Mouse (Mus musculus) heart, postnatal 36 days (tissue): ENCODE measurements at regions not wholly inside any gene's neighbourhood (a gene's known extent, or its start where the extent isn't known, plus 50 kb on each side); places are given as distances from the start of the nearest gene placed in this dataset.

Experiments used
- DNase-seq, 2 experiments: peaks; one replicate each; pipeline ENCODE4 v3.0.0; 2021 to 2022
- intact Hi-C: fragments of 180-260 bp; cut with DNase I; formaldehyde crosslinking; loops from one replicate; pipeline ENCODE4 v1.15.1; 2025

DNA sequence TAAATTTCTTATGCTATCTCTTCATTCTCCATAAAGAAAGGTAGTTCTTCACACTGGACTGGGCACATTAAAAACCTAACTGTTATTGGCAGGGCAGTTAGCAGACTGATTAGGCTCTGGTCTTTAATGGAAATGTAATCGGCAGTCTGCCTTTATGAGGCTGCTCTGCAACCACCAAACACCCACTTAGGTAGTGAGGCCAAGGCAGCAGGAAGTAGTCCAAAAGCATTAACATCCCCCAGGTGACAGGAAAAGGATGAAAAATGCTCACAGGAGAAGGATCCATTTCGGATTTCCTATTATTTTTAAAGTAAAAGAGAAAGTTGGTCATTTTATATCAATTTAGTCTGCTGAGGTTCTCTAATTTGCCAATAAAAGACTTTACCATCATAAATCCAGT is 528.9 kb upstream of the Dppa4 start:
- intact Hi-C loops = no loop called here
- DNase-seq = no peak

DNA sequence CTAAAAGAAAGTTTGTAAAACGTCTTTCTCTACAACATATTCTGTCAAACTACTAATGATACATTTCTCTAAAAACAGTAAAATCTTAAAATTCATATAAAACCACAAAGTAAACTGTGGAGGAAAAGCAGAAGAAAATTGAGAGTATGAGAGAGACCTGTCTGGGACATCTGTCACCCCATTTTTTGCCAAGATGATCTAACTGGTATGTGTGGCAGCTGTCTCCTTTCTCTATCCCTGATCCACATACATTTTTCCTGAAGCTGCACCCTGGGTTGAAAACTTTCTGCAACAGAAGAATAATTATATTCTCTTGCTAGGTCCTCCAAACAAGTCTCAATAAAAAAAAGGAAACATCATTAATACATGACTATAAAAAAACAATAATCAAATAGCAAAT is 525.2 kb upstream of the Dppa4 start:
- no peak for DNase-seq
- intact Hi-C loops = no loop called here

- intact Hi-C loops = no loop called here
- peak in 1 of 2 experiments; percentile 2 for DNase-seq
These were observed 517.8 kb upstream of the Dppa4 start for GRCm38 (mm10) chr16:47765742-47766141.

GRCm38 (mm10) chr16:47788515-47788914 is 495.0 kb upstream of the Dppa4 start:
- intact Hi-C loops = no loop called here
- DNase-seq = no peak

- intact Hi-C loops = no loop called here
- DNase-seq = no peak
These were observed 492.9 kb upstream of the Dppa4 start for GRCm38 (mm10) chr16:47790666-47791065.

DNA sequence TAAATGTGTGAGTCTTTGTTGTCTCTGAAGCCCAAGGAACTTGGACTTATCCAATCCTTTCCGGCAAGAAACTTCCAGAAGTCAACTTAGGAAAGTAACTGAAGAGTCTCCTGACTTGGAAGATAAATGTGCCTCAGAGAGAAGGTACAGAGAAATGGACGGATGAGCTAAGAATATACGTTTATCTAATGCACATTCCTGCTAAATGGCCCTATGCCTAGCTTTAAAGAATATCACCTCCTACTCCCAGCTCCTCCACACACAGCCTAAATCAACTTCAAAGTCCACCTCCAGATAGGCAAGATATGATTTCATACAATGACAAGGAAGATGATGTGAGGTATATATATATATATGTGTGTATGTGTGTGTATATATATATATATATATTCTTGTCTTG is 492.1 kb upstream of the Dppa4 start:
- intact Hi-C loops = no loop called here
- DNase-seq = no peak

- intact Hi-C loops = no loop called here
- DNase-seq = no peak
These were observed 484.7 kb upstream of the Dppa4 start for GRCm38 (mm10) chr16:47798838-47799237.

DNA sequence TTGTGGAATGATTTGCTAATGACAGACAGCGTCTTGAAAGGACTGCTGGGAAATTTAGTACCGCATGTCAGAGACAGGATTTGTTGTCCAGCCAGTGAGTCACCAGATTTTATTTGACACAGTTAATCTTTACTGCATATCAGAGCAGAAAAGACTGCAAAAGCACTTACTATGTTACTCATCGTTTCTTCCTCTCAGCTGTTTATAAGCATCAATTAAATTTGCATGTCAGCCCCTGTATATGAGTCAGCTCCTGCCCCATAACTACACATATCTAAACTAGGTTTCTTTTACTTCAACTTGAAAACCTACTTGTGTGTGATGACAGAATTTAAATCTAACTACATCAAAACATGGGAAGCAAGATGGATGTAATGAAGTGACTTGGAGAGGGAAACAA is 440.4 kb upstream of the Dppa4 start:
- intact Hi-C loops = no loop called here

DNA sequence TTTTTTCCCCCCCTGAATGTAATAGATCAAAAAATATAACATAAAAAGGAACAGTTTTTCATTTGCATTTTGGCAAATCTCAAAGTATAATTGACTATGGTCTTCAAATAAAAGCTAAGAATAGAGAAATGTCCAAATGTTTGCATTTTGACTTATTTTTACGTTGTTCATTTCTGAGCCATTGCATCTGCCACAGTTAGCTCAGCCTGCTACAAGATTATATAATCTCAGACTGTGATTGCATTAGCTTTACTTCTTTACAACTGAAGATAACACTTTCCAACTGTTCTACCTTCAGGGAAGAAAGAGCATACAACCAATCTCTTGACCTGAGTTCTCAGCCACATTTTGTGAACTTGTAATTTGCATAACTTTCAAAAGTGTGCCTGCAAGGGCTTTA is 431.9 kb upstream of the Dppa4 start:
- no peak for DNase-seq
- intact Hi-C loops = no loop called here

More for the DNA sequence above, 440.4 kb upstream of the Dppa4 start:
- no peak for DNase-seq

GRCm38 (mm10) chr16:47859840-47860239 is 423.7 kb upstream of the Dppa4 start:
- intact Hi-C loops = no loop called here
- no peak for DNase-seq

GRCm38 (mm10) chr16:47875258-47875657 is 408.3 kb upstream of the Dppa4 start:
- intact Hi-C loops = no loop called here
- DNase-seq = no peak

DNA sequence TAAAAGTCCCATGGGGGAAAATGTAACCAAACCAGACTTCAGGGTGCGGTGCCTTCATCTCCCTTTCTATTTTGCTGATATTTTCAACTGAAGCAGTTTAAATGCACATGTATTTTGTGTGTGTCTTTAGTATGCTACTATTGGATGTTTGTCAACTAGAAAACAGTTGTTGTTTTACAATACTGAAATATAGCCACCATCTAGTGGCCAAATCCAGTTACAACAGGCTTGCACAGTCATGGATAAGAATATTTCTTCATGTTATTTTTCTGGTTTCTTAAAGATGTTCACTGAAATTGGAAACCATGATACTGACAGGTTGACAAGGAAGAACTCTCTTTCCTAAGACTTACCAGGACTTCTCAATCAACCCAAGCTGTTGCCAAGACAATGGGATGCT is 400.1 kb upstream of the Dppa4 start:
- DNase-seq = no peak
- intact Hi-C loops = no loop called here

GRCm38 (mm10) chr16:47887019-47887418 is 396.5 kb upstream of the Dppa4 start:
- intact Hi-C loops = no loop called here
- no peak for DNase-seq

DNA sequence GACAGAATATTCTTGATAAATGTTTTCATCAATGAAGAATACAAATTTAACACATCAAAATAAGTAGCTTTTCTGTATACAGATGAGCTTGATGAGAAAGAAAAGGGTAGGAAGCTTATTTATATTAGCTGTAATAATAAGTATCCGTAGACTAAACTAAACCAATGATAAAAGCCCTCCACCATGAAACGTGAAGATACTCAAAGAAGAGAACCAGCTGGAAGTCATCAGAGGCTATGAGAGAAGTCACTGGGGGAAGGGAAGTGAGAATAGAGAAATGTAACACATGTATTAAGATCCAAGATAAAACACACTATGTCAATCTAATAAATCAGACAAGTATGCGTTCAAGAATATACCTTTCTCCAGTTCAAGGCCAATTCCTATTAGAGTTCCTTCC is 382.7 kb upstream of the Dppa4 start:
- intact Hi-C loops = no loop called here
- no peak for DNase-seq

DNA sequence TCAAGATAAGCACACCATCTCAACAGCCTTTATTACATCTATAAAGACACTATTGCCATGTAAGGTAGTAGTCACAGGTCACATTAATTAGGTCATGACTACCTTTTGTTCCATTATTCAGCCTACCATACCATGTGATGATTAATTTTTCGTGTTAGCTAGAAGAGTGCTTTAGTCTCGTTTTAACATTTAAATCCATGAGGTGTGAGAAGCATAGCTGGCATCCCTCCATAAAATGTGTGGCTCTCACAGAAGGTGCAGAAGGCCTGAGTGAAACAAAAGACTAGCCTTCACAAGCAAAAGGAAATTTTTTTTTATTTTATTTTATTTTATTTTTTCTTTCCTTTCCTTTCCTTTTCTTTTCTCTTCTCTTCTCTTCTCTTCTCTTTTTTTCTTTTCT is 345.5 kb upstream of the Dppa4 start:
- no peak for DNase-seq
- intact Hi-C loops = no loop called here
